Mouse (Mus musculus) left cerebral cortex, postnatal 14 days (tissue): ENCODE results near the gene Cdpf1. TPM values are rescaled to one million over a fixed set of nuclear protein-coding genes. Genes with fewer than 3 reads are reported as not detected.

Source experiments
- DNase-seq, 2 experiments: peaks; one replicate each; pipeline ENCODE4 v3.0.0; 2021 to 2022; ENCODE audit warnings: low spot score in 2 of 2, mixed read lengths in 1 of 2
- intact Hi-C: fragments of 180-260 bp; cut with DNase I; formaldehyde crosslinking; loops from one replicate; pipeline ENCODE4 v1.15.1; 2025
- long read RNA-seq, 2 experiments: library from polyadenylated mRNA; stranded (forward); transcript quantifications; one replicate each; pipeline ENCODE4 v2.0.0; 2021
- total RNA-seq, 2 experiments: library from RNA; stranded (reverse); gene quantifications; 2 replicates each; pipeline ENCODE4 v1.2.3; 2021

Gene Cdpf1
- 10 to 100 TPM; 21.7 to 22.2 TPM for total RNA-seq
- long read RNA-seq, experiment 1, partial matches to known transcripts = 1 of 6 reads
- long read RNA-seq, experiment 1, other reads (novel, unspliced or antisense) = 1 of 6 reads
- long read RNA-seq, experiment 2, partial matches to known transcripts = 1 of 5 reads
- long read RNA-seq, experiment 2, other reads (novel, unspliced or antisense) = 2 of 5 reads

DNA sequence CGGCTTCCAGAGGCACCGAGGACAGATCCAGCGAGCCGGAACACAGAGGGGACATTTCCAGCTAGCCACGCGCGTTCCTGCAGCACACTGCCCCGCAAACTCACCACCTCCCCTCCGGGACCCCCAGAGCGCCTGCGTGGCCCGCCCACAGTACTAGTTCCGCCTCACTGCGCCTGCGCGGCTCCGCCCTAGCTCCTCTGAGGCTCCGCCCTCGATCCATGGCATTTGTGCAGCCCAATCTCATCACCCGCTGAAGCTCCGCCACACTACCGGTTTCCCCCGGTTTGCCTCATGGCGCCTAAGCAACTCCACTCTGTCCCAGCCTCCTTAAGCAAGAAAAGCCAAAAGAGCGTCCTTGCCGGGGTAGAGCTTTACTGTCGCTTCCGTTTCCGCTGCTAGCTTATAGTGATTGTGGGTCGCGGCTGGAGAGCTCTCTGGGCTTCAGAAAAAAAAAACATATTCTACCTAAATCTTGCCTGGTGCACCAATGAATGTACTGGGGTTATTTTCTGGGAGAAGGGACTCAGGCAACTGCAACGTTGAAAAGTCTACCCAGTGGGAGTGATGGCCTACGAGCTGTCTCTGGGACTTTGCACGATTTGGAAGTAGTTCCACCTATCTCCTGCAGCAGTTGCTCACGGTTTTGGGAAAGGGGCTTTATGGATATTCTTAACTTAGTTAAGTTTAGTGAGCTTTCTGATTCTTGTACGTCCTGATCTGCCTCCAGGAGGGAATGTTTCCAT is at the start of gene Cdpf1:
Gene Cdpf1 (minus strand): TSS at position 163 of the 743 bp plus-strand sequence.
- DNase-seq = peak; percentile 99
- intact Hi-C loops = loop anchor here (5.0 kb wide), 1 partner anchor 74 kb away; no protein-coding TSS in a partner anchor

- intact Hi-C loops = no loop called here
- DNase-seq = peak; percentile 96 to 98
Observed at GRCm38 (mm10) chr15:85859490-85860031, 48.1 kb upstream of the Cdpf1 start, which contains the start of gene Gtse1. Gtse1 (plus strand) TSS chr15:85859745.

DNA sequence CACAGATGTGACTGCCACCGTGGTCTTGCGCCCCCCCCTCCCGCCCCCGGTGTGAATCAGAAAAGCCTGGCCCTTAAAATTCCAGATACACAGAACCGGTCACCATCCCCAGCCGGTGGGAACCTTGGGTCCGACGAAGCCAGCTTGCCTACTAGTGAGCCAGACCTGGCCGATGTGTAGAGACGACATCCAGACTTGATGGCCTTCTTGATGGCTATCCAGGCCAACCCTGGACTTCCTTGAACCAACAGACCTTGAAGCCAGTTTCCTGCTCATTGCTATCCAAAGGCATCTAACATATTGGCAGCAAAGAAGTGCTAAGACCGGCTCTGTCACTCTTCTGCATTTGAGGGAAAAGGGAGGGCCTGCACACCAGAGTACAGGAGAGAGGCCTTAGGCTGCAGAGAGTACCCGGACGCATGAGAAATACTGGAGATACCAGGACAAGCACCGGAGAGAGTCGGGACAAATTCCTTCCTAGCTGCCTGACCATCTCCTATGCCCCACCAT is 47.5 kb upstream of the Cdpf1 start:
- DNase-seq = no peak
- intact Hi-C loops = no loop called here

DNA sequence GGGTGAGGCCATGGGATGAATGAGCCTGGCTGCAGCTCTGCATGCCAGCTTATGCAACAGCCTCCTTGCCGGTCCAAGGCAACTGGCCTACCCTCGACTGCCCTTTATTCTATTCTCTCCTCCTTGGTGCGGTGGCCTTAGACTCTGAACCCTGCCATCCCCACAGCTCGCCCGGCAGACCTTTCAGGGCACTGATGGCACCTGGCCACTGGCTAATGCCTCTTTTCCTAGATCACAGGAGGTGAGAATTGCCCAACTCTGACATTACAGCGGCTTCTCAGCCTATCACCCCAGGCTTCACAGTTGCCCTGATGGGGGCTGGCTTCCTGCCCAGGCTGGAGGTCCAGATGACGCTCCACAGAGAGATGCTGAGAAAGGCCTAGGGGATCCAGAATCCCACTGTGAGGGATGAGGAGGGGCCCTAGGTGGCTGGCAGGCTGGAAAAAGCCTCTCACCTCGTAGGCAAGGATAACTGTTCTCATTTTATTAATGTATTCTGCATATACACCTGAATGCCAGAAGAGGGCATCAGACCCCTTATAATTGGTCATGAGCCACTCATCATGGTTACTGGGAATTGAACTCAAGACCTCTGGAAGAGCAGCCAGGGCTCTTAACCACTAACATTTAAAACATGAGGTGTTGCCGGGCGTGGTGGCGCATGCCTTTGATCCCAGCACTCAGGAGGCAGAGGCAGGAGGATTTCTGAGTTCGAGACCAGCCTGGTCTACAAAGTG is 40.3 kb upstream of the Cdpf1 start:
- intact Hi-C loops = no loop called here
- DNase-seq = no peak

GRCm38 (mm10) chr15:85845071-85845470 is 33.6 kb upstream of the Cdpf1 start:
- DNase-seq = no peak
- intact Hi-C loops = no loop called here

- intact Hi-C loops = no loop called here
- no peak for DNase-seq
Observed at GRCm38 (mm10) chr15:85841796-85842360, 30.4 kb upstream of the Cdpf1 start.

GRCm38 (mm10) chr15:85840983-85841382 is 29.5 kb upstream of the Cdpf1 start:
- intact Hi-C loops = no loop called here

DNA sequence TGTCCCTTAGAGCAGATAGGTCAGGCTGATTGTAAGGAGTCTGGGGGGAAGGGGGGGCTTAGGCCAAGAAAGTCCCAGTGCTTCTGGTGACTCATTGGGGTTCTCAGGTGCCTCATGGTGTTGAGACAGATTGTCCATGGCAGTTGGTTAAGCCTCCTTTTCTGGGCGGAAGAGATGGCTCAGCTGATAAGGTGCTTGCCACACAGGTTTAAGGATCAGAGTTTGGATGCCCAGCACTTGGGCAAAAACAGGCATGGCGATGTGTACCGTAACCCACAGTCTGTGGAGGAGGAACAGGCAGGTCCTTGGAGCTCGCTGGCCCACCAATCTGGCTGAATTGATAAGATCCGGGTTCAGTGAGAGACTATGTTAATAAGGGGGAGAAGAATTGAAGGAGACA is 25.4 kb upstream of the Cdpf1 start:
- DNase-seq = no peak
- intact Hi-C loops = no loop called here

More at GRCm38 (mm10) chr15:85840983-85841382, 29.5 kb upstream of the Cdpf1 start:
- no peak for DNase-seq

DNA sequence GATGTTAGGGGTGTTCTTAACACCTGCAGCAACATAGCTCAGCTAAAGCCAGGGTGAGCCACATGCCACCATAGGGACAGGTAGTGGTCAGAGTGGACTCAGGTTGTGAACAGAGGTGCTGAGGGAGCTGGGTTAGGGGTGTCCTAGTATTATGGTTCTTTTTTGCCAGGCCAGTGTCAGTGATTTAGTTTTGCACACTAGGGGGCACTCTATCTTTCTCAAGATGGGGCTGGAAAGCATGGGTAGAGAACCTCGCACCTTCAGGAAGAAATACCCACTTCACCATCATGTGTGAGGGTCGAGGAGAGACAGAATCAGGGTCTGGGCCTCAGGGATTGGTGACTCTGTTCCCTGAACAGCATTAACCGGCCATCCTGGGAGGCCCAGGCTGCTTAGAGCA is 23.8 kb upstream of the Cdpf1 start:
- DNase-seq = no peak
- intact Hi-C loops = no loop called here

- DNase-seq = no peak
- intact Hi-C loops = no loop called here
Observed at GRCm38 (mm10) chr15:85832599-85832998, 21.1 kb upstream of the Cdpf1 start.

DNA sequence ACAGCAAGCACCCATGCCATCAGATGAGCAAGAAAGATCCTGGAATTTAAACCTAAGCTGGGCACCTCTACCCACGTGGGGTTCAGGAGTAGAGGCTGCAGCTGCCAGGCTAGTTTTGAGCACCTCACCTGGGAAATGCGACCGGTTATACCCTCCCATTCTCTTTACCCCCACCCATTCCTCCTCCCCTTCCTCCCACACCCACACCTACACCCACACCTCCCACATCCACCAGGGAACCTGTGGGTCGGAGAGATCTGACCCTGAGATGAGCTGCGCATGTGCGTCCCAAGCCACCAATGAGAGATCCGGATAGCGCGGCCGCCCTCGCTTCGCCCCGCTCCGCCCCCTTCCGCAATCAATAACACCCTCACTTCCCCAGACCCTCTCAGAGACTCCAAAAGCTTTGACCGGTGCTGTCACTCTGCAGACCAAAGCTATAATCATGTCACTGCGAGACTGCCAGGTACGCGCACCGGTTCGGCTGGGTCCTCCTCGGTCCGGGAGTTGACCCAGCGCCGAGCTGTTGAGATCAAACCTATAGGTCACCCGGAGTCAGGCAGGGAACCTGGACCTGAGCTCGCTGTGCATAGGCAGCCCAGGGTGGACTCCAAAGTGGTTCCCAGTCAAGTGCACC is 20.6 kb upstream of the Cdpf1 start, which contains the start of gene Ttc38:
Gene Ttc38 (plus strand): TSS at position 353 of the 637 bp plus-strand sequence.
- DNase-seq = peak; percentile 64 to 81
- intact Hi-C loops = no loop called here

DNA sequence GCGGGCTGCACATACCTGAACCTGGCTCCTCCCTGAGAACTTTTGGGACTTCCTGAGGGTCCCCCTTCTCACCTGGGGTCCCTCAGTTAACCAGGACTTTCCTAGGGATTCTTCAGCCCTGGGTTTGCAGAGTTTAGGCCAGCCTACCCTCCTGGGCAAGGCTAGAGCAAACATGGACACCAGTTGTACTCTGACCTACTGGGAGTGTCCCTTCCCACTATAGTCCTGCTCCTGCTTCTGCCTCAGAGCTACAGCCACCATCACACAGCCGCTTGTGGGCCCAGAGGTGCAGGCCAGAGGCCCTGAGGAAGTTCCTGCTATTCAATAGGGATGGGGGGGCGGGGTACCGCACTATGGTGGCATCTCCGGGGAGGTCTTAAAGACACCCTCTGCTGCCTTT is 18.0 kb upstream of the Cdpf1 start:
- no peak for DNase-seq
- intact Hi-C loops = no loop called here

DNA sequence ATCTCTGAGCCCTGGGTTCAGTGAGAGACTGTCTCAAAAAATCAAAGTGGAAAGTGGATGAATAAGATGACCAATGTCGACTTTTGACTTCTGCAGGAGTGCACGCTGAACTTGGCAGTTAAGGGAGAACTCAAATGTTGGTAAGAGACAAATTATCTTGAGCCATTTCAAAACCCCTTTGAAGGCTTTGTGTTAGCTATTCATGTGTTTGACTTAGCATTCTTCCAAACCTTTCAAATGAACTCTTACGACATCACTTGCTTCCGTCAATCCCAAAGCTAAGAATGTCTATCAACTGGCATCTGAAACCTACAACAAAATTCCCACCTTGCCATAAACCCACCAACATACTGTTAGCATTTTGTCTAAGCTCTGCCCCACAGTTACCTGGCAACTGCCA is 16.6 kb upstream of the Cdpf1 start:
- DNase-seq = no peak
- intact Hi-C loops = no loop called here

DNA sequence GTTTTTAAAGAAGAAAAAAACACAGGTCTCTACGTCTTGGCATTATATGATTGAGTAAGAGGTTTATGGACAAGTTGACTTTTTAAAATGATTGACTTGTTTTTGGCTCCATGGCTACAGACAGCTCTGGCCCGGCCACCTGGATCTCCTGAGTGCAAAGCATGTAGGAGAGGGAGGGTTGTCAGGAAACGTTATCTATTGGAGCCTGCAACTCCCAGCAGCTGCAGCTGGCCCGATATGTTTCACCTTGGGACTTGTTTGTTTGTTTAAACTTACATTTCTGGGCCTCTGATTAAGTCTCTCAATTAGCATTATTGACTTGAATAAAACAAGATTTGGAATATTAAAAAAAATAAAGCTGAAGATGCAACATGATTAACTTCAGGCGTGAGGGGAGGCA is 15.2 kb upstream of the Cdpf1 start:
- intact Hi-C loops = no loop called here
- DNase-seq = no peak

GRCm38 (mm10) chr15:85822011-85822359 is 10.5 kb upstream of the Cdpf1 start:
- intact Hi-C loops = no loop called here
- DNase-seq = peak in 1 of 2 experiments; percentile 14

DNA sequence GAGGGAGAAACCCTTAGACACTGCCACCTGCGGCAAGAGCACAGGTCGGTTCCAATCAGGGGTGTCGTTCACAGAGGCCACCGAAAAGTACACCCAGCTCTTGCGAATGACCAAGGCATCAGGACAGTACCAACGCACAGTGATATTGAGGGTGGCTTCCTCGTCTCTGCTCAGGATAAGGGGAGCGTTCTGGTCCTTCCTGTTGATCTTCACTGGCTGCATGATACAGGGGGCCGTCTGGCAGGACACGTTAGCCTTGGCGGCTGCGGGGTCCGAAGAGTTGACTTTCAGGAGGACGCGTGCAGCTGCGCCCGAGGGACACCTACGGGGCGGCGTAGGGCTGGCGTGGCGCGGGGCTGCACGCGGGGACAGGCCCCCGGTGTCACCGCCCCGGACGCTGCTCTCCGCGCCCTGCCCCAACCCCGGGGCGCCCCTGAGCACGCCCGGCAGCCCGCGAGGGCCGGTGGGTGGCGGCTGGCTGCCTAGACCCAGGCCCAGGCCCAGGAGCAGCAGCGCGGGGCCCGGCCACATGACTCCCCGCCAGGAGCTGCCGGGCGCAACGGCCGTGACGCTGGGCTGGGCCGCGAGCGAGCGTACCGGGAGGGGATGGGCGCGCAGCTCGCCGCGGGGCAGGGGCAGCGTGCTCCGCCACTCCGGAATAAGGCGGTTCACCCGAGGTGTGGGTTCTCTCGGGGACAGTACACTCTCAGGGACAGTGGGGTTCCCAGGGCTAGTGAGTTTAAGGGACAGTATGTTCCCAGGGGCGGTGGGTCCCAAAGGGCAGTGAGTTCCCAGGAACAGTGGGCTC is 9.9 kb upstream of the Cdpf1 start, which contains the start of gene Pkdrej:
Gene Pkdrej (minus strand): TSS at position 532 of the 808 bp plus-strand sequence.
- DNase-seq = peak in 1 of 2 experiments; percentile 15
- intact Hi-C loops = no loop called here

DNA sequence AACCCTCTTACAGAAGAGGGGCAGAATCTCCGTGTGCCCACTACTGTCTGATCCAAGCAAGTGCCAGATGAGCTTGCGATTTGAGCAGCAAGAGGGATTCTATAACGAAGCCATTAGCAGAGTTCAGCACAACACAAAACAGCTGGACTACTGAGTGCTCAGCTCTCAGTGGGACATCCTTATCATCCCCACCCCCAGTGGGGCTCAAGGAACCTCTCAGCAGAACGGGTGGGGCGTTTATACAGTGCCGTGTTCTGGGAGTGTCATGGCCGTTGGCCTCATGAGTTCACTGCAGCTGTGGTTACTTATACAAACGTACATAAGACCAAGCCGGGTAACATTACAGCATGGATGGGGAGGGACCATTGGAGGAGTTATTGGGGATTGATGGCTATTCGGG is 1.9 kb upstream of the Cdpf1 start:
- intact Hi-C loops = loop anchor here (5.0 kb wide), 1 partner anchor 76 kb away; no protein-coding TSS in a partner anchor
- no peak for DNase-seq
